Mouse (Mus musculus) cerebellum, adult 2 months (tissue): ENCODE data around the gene Bmp10. TPM values are rescaled to one million over a fixed set of nuclear protein-coding genes. Genes with fewer than 3 reads are reported as not detected.

Experiments
- DNase-seq, 2 experiments: peaks; one replicate each; pipeline ENCODE4 v3.0.0; 2021
- H3K27ac ChIP-seq: fragments of 200-500 bp; 2 replicates; pipeline ENCODE4 v1.5.1; 2012; ENCODE audit warnings: low read length, control low read depth, inconsistent platforms; ENCODE audit not compliant: insufficient read depth
- H3K27me3 ChIP-seq: fragments of 200-500 bp; 2 replicates; pipeline ENCODE4 v1.6.1; 2012; ENCODE audit warnings: inconsistent platforms, mild to moderate bottlenecking, low read length, moderate library complexity; ENCODE audit not compliant: control insufficient read depth, insufficient read depth
- H3K4me1 ChIP-seq: fragments of 200-500 bp; 2 replicates; pipeline ENCODE4 v1.6.1; 2011; ENCODE audit warnings: low read length; ENCODE audit not compliant: control insufficient read depth, insufficient read depth
- H3K4me3 ChIP-seq: fragments of 200-500 bp; replicated peaks from 2 replicates; pipeline ENCODE3; 2011; ENCODE audit warnings: mild to moderate bottlenecking, low read depth, low read length, control low read depth; ENCODE audit not compliant: insufficient read depth
- CTCF ChIP-seq: fragments of 200-500 bp; IDR thresholded peaks from 2 replicates; pipeline ENCODE4 v1.5.1; 2011; ENCODE audit warnings: low read depth, mild to moderate bottlenecking, control low read depth, low read length, moderate library complexity, borderline replicate concordance; ENCODE audit not compliant: insufficient read depth
- POLR2A ChIP-seq: fragments of 200-500 bp; IDR thresholded peaks from 2 replicates; pipeline ENCODE4 v1.6.1; 2011; ENCODE audit warnings: low read length, control low read depth, borderline replicate concordance; ENCODE audit not compliant: insufficient read depth
- WGBS: fragments of 180-500 bp; shearing (Covaris S2); methylation state at CpG from one replicate; pipeline ENCODE4 v1.1.7; 2018; 5-methylcytosine and 5-hydroxymethylcytosine counted together
- polyA plus RNA-seq: library from polyadenylated mRNA; depleted of rRNA; stranded (reverse); fragments of >200 nt; gene quantifications from 2 replicates; pipeline ENCODE4 v1.2.3, GENCODE M21; 2012; rRNA removed

The Bmp10 gene
- polyA plus RNA-seq: not detected in 2 replicates

- Histone ChIP-seq H3K27me3 (no peaks in the 10 kb centered on the region; the same call in 1 of the 2 replicates), H3K27ac (no peak within 1 kb of the TSS), H3K4me1 (peaks cover 2% of the 10 kb centered on the region; the same call in 1 of the 2 replicates), H3K4me3 (no peak within 1 kb of the TSS)
- DNase-seq: no peak
- TF ChIP-seq POLR2A (no peak), CTCF (no peak)
- WGBS: 65% methylated on average over 7 of the region's 7 CpGs
Measured at GRCm38 (mm10) chr6:87428487-87429044, at the start of gene Bmp10. Bmp10 (plus strand) TSS chr6:87428994.

DNA sequence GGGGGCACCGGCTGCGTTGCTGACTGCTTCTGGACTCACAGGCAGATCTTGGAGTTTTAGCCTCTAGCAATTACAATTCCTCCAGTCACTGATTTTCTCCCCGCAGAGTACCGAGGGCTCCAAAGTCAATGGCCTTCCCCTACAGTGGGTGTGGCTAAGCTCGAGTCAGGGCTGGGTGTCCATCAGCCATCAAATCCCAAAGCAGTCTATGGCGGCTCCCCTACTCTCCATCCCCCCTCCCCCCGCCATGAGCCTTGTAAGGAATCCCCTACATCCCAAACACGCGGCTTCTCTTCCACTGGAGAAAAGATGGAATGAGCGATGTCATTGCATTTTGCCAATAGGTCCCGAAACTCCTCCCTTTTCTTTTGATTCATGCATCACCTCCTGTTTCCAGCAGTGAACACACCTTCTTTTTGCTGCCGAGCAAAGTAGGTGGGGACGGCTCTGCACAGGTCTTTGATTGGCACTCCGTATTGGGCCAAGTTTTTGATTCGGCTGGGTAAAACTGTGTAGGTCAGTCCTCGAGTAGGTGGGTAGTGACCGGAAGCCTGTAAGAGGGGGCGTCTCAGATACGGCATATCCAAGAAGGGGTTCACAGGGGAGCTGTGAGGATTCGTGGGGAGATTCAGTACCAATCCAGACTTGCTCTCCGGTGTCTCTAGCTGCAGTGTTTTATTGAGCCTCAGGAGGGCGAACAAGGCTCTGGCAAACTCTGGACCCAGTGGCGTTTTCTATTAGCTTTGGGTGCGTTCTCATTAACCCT, 44.7 kb upstream of the Bmp10 start:
- DNase-seq: no peak
- TF ChIP-seq CTCF (peak; percentile 33; the same call in 1 of the 2 replicates), POLR2A (no peak)
- Histone ChIP-seq H3K4me1 (no peaks in the 10 kb centered on the region), H3K27ac (no peak overlapping the region), H3K4me3 (peak overlapping the region; percentile 11), H3K27me3 (no peaks in the 10 kb centered on the region; the same call in 1 of the 2 replicates)
- WGBS: 6% methylated on average over 24 of the region's 24 CpGs

DNA sequence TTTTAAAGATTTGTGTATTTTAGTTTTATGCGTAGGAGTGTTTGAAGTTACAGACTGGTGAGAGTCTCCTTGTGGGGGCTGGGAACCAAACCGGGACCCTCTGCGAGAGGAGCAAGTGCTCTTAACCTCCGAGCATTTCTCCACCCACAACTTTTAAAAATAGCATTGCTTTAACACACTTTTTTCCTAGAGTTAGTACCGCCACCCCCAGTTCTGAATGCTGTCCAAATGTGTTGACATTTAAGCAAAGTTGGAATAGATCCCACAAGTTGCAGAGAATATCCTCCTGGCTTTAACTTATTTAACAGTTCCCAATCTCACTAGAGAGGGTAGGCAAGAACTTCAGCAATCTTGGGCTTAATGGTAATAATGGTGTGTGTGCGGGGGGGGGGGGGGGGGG, 44.0 kb upstream of the Bmp10 start:
- TF ChIP-seq CTCF (no peak), POLR2A (no peak)
- no peak overlapping the region for H3K4me3 ChIP-seq
- H3K4me1 ChIP-seq: no peaks in the 10 kb centered on the region
- 54% methylated on average over 6 of the region's 6 CpGs for WGBS
- no peaks in the 10 kb centered on the region; the same call in 1 of the 2 replicates for H3K27me3 ChIP-seq
- no peak overlapping the region for H3K27ac ChIP-seq
- no peak for DNase-seq

- H3K4me1 ChIP-seq: no peaks in the 10 kb centered on the region
- TF ChIP-seq POLR2A (no peak), CTCF (peak; percentile 61; the same call in 1 of the 2 replicates)
- WGBS: 10% methylated on average over 7 of the region's 7 CpGs
- DNase-seq: peak; percentile 37 to 46
- H3K27ac ChIP-seq: no peak overlapping the region
- no peaks in the 10 kb centered on the region; the same call in 1 of the 2 replicates for H3K27me3 ChIP-seq
- no peak overlapping the region for H3K4me3 ChIP-seq
Measured at GRCm38 (mm10) chr6:87386203-87386602, 42.6 kb upstream of the Bmp10 start.

DNA sequence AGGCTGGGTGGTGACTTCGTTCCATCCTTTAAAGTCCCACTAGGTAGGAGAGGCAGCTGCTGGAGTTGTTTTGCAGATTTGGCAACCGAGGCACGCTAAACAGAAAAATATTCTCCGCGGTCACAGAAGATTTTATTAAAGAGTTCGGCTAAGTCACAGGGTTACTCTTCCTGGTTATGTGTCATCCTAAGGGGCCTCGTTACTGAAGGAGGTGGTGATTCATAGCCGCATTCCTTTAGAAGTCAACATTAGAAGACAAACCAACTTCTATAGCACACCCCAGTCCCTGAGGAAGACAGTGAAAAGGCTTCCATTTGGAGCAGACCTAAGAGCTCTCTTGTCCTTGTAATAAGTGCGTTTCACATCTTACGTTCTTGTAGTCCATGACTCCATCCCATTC, 42.1 kb upstream of the Bmp10 start:
- Histone ChIP-seq H3K4me3 (no peak overlapping the region), H3K27me3 (no peaks in the 10 kb centered on the region; the same call in 1 of the 2 replicates), H3K27ac (no peak overlapping the region), H3K4me1 (no peaks in the 10 kb centered on the region)
- no peak for DNase-seq
- no peak for TF ChIP-seq POLR2A
- no peak for TF ChIP-seq CTCF
- 85% methylated on average over 10 of the region's 10 CpGs for WGBS

DNA sequence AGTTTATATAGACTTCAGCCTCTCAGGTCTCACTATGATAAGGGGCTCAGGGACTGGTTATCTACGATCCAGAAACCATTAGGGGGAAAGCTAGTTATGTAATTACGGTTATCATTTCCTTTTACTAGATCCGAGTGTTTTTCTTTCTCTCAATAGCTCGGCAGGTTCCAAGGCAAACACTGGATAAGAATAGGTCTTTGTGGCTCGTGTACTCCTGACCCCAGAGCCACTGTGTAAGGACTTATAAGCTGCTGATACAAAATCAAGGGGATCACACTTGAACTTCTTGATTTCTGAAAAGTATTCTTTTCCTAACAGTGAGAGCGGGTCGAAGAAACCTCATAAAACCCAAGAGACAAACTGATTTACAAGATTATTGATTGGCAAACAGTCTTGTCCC, 39.9 kb upstream of the Bmp10 start, which contains the start of gene Gkn3:
Gene Gkn3 (minus strand): TSS at position 59 of the 400 bp plus-strand sequence.
- H3K4me3 ChIP-seq: no peak within 1 kb of the TSS
- WGBS: 82% methylated on average over 7 of the region's 7 CpGs
- no peaks in the 10 kb centered on the region for H3K4me1 ChIP-seq
- no peak for TF ChIP-seq POLR2A
- no peak for TF ChIP-seq CTCF
- no peaks in the 10 kb centered on the region; the same call in 1 of the 2 replicates for H3K27me3 ChIP-seq
- no peak within 1 kb of the TSS for H3K27ac ChIP-seq
- DNase-seq: no peak

GRCm38 (mm10) chr6:87389455-87389989, 39.3 kb upstream of the Bmp10 start:
- H3K27me3 ChIP-seq: no peaks in the 10 kb centered on the region
- no peak for TF ChIP-seq CTCF
- no peak for DNase-seq
- H3K4me1 ChIP-seq: no peaks in the 10 kb centered on the region
- WGBS: 48% methylated on average over 5 of the region's 5 CpGs
- H3K4me3 ChIP-seq: no peak overlapping the region
- no peak overlapping the region for H3K27ac ChIP-seq
